Mouse (Mus musculus): Measurements from ENCODE around the gene Igf2. TPM values are rescaled to one million over a fixed set of nuclear protein-coding genes. Genes with fewer than 3 reads are reported as not detected.

Igf2 gene
- total RNA-seq, 2 experiments from 2014 or later = 78.1 to 89.2 TPM

DNA sequence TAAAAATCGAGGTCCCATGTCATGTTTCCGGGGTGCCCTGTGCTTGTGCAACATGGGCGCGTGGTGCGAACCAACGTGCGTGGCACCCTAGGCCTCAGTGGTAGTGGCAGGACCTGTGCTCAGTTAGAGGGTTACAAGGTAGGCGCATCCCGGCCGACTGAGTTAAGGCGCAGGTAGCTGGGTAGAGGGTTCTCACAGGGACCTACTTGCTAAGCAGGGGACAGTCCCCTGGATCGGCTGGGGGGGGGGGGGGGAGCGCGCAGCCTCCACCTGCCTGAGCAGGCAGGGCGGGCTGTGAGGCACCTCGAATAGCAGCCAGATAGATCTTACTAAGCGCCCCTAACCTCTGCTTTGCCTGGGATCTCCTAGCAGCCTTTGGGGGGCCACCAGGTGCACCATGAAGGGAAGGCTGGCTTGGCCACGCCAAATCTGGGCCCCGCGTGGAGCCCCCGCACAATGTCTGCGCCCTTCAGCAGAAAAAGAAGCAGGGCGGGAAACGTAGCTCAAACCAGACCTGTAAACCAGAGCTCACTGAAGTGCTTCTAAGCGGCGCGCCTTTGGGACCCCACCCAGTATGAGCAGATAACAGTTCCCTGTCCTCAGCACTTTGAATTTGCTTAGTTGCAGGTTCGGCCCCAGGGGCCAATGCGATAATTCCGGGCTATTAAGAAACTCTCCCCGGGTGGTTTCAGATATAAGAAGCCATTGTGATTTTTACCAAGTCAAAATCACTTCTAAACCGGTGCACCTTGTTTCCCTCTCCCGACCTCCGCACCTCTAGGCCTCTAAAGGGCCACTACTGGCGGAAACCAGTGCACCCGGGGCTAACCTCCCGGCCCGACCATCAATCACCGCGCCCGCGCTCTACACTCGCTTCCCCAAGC, 6.6 kb downstream of the Igf2 start:
- intact Hi-C loops (cut with DNase I) = no loop called here
- DNase-seq = peak in 1 of 2 experiments; percentile 12

DNA sequence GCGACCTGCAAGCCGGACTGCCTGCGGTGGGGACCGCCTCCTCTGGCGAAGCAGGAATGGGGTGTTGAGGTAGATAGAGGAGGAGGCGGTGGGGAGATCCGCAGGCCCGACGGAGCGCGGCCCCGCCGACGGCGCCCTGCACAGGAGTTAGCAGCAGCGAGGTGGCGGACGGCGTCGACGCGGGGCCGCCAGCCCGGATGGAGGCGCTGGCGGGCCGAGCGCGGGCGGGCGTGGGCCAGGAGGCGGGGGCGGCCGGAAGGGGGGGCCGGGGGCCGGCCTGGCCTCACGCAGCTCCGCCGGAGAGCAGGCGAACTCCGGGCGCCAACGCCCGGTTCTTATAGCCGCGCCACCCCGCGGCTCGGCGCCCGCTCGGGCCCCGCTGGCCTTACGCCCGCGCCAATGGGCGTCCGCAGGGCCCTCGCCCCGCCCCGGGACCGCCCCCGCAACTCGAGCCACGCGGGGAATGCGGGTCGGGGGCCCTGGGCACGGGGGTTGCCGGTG, 7.4 kb downstream of the Igf2 start:
- peak; percentile 31 to 35 for DNase-seq
- intact Hi-C loops (cut with DNase I) = no loop called here

DNA sequence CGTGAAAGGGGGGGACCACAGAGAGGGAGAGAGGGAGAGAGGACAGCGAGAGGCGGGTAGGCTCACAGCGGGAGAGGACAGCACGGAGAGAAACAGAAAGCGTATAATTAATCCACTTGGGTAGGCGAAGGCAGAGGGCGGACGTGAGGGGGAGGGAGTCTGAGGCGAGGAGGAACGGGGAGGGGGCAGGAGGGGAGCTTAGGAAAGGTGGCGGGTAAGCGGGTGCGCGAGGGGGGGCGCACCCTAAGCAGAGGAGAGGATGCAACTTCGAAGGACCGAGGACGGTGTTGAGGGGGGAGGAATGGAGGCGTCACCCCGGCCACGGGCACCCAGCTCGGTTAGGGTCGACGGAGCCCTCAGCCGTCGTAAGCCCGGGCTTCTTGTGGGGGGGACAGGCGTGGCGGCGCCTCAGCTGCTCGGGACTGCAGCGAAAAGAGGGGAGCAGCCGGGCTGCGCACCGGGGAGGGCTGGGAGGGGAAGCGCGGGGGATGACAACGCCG, 7.9 kb downstream of the Igf2 start:
- intact Hi-C loops (cut with DNase I) = no loop called here
- no peak for DNase-seq

DNA sequence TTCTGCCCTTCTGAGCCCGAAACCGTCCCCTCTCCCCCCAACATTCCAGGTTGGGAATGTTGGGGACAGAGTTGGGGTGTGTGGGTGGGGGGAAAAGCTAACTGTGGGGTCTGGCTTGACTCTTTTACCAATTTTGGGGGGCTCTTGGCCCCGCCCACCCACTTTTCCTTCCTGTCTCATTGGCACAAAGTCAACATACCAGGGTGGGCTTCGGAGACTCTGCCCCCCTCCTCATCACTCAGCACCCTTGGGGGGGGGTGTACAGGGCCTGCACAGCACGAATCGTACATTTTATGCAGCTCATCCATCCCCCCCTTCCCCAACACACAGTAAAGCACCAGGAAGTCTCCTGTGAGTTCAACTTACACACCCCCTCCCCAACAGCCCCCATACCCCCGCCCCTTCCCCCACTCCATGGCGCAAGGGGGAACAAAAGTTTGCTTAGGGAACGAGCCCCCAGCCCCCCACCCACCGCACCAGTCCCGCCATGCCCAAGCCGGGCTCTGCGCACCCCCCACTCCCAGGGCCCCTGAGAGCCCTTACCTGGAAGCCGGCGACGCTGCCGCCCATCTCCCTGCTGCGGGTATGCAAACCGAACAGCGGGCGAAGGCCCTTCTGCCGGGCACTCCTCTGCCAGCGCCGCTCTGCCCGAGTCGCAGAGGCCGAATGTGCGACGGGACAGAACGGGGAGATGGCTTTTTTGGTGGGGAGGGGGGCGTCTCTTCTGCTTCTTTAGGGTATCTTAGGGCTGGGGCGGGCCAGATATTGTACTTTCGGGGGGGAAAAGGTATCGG, 8.6 kb downstream of the Igf2 start:
- intact Hi-C loops (cut with DNase I) = no loop called here
- DNase-seq = no peak

DNA sequence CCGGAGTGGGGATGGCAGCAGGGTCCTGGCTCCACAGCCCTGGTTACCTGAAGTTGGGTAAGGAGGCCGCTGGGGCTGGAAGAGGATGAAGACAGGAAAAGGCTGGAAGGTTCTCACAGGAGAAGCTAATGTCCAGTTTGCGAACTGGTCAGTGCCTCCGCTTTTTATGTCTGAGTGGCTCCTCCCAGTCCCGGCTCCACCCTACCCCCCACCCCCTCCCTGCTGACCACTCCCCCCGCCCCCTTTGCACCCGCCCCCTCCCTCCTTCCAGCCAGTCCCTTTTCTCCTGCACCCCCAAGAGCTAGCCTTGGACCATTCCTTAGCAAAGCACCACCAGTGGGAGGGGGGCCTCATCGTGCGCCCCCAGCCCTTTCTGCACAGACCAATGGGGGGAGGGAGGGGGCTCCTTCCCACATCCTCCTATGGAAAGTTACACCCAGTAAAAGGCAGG, 9.2 kb downstream of the Igf2 start:
- DNase-seq = no peak

DNA sequence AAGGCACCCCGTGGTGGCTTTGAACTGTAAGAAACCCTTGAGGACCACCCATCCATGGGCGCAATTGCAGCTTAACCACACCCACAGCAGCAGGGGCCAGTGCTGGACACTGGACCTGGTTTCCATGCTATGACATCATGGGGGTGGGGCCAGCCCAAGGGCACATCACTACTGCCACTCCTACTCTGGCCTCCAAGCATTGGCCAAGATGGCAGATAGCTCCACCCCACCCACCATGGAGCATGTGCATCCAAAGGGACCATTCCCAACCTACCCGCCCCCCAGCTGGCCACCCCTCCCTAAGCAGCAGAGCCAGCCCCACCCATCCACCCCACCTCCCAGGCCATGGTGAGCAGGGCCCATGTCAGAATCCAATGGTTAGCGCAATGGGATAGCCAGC, 10.6 kb downstream of the Igf2 start:
- no peak for DNase-seq

More for the DNA sequence above, 9.2 kb downstream of the Igf2 start:
- intact Hi-C loops (cut with DNase I) = no loop called here

DNA sequence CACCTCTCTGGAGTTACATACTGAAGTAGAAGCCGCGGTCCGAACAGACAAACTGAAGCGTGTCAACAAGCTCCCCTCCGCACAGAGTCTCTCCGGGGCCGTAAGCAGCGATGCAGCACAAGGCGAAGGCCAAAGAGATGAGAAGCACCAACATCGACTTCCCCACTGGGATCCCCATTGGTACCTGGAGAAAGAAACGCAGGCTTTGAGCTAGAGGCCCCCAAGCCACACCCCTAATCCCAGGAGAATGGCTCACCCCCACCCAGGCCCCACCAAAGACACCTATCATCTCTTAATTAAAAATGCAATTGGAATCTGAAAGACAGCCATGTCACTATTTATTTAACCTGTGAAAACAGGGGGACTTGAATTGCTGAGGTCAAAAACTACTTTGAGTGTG, 11.0 kb downstream of the Igf2 start:
- intact Hi-C loops (cut with DNase I) = no loop called here
- DNase-seq = no peak

More for the DNA sequence above, 10.6 kb downstream of the Igf2 start:
- intact Hi-C loops (cut with DNase I) = no loop called here

DNA sequence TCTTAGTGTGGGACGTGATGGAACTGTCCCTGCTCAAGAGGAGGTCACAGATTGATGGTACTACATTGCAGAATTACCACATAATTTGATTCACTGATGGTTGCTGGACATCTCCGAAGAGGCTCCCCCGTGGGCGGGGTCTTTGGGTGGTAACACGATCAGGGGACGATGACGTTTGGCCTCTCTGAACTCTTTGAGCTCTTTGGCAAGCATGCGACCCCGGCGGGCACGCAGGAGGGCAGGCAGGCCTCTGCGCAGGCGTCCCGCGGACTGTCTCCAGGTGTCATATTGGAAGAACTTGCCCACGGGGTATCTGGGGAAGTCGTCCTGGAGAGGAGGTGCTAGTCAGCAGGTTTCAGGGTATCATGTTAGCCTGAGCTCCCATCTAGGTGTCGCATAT, 12.9 kb downstream of the Igf2 start:
- intact Hi-C loops (cut with DNase I) = no loop called here
- DNase-seq = no peak

DNA sequence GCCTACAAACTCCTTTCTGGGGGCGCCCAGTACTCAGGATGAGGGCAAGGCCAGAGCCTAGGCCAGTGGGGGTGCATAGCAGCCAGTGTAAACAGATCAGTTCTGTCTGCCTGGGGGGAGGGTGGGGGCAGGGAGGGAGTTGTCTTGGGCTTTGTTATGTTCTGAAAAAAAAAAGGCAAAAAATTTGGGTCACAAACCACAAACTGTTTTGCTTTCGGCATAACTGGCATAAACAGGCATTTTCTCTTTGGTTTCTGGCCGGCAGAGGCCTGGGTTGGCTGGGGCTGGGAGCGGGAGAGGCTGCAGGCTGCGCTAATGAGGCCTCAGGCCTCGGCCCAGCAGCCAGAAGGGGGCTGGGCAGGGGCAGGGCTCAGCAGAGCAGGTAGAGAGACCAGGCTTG, 19.9 kb downstream of the Igf2 start:
- no peak for DNase-seq
- intact Hi-C loops (cut with DNase I) = no loop called here

DNA sequence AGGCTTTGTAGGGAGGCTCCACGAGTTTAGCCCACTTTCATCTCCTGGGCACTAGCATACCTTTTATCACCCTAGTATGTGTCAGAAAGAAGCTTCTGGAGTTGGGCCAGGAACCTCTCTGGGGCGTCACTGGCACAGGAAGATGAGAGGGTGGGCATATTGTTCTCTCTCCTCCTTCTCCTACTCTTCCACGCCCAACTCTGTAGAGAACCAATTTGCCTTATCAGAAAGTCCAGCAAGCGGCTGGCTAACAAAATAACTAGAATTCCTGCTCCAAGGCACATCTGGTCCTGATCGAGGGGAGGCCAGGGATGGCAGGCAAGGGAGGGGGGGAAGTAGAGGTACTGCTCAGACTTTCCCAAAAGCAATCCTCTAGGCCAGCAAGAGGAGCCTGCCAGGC, 21.6 kb downstream of the Igf2 start:
- intact Hi-C loops (cut with DNase I) = no loop called here
- no peak for DNase-seq

DNA sequence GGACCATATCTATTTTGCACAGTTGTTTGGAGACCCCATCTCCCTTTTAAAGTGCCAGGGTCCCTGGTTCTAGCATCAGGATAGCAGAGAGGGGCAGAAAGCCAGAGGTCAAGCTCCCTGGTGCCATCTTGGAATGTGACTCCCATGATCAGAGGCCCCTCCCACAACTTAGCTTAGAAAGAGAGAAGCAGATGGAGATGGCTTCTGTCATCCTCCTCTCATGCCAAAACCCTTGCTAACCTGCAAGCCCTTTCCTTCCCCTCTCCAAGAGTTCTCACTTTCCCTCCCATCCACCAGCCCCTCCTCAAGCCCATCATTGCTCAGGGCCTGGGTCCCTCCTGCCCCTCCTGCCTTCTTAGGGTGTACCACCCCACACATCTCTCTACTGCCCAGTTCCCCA, 30.4 kb downstream of the Igf2 start:
- no peak for DNase-seq
- intact Hi-C loops (cut with DNase I) = no loop called here

DNA sequence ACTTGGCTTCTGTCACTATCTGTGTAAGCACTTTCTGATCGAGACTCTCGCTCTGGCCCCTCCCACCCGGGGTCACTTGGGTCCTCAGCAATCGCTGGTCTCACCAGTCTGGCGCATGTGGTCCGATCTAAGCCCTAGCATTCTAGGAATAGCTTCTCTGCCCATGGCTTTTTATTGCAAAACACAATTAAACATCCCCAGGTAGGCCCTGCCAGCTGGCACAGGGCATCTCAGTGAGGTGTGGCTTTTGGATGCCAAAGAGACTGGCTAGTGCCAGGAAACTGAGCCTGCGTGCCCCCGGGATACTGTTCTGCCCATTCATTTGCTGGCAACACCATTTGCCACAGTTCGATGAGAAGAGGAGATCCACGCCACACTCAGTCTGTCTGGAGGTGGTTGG, 35.9 kb downstream of the Igf2 start:
- no peak for DNase-seq
- intact Hi-C loops (cut with DNase I) = no loop called here

DNA sequence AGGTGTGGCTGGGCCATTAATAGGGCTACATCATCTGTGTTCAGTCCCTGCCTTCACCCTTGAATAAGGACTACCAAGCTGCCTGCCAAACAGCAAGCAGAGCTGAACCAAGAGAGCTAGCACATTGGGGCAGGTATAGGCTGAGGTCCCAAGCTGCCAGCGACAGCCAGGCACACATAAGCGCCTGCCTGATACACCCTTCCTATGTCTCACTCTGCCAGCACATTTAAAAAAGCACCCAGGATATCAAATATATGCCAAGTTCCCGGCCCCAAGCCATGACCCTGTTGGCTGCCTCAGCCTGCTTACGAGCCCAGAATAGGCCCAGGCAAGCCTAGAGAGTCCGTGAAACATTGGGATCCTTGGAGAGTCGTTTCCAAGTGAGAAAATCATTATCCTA, 36.8 kb downstream of the Igf2 start:
- DNase-seq = no peak

DNA sequence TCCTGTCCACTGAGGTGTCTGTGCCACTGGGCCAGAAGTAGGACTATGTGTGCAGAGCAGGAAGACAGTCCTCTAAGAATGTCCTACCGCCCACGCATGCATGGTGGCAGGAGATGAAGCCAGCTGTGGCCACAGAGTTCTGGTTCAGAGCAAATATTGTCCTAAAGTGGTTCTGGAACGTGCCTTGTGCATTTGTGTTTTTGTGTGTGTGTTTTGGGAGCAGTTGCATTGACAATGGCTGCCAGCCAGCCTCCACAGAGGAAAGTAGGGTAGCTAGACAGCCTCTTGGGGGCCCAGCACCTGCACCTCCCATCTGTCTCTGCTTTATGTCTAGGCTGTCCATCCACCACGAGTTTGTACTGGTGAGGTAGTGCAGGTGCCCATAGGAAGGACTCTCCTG, 44.4 kb downstream of the Igf2 start:
- DNase-seq = no peak

More for the DNA sequence above, 36.8 kb downstream of the Igf2 start:
- intact Hi-C loops (cut with DNase I) = no loop called here

DNA sequence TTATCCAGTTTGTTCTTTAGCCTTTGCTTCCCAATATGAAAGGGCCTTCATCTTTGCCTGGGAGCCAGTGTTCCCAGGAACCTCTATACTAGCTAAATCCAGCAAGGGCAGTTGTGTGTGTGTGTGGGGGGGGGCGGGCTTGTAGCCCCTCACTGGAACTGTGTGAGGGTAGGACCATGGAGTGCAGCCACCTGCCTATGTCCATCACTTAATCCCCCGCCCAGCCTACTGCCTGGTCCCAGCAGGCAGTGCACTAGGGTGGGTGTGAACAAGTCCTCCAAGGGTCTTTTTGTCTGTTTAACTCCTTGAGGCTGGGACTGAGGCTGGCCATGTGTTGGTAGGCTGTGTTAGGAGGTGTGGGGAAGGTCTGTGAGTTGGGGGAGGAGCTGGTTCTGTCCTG, 53.5 kb downstream of the Igf2 start:
- DNase-seq = no peak
- intact Hi-C loops (cut with DNase I) = no loop called here

More for the DNA sequence above, 44.4 kb downstream of the Igf2 start:
- intact Hi-C loops (cut with DNase I) = no loop called here

DNA sequence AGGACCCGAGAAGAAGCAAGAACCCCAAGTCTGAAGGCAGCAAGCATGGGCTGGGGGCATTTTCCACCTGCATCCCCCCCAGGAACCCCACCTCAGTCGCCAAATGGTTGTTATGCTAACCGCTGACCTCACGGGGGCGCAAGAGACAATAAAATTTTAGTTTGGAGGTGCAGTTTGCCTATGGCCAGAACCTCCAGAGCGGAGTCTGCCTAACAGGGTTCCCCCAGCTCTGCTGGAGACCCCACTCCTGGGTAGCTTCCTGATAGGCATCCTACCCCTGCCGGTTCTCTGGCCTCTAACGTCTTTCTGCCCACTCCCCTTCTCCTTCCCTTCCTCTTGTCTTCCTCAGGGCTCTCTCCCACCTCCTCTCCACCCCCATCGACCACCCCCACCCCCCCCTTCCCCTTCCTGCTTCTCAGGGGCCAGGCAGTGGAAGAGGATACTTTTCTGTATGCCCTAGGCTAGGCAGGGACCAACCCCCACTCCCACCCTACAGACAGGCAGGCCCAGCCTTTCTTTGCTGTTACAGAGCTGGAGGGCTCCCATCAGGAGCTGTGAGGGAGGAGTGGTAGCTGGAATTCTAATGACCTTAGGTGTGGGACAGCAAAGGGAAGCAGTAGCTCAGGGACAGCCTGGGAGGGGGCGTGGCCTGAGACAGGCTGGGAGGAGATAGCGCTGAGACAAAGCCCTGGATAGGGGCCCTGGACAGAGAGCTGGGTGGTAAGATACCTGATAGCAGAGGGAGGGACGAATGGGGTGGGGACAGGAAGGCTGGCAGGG, 55.8 kb downstream of the Igf2 start:
- DNase-seq = peak; percentile 66 to 75
- intact Hi-C loops (cut with DNase I) = loop anchor here (1.0 kb wide), 1 partner anchor 61 kb away; no protein-coding TSS in a partner anchor

DNA sequence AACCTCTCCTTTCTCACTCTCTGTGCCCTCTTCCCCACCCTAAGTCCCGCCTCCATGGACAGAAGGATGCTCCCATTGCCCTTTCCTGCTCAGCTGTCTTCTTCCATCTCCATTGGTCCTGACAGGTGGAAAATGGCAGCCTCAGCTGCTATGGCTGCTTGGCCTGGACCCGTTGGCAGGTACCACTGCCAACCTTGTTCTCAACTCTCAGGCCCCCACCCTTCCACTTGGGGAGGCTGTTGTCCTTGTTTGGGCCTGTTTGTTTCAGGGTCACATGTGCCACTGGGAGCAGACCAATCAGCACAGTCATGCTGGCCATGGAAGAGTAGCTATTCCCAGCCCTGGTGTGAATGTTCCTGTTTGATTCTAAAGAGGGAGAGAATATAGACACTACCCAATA, 65.7 kb downstream of the Igf2 start:
- intact Hi-C loops (cut with DNase I) = no loop called here
- DNase-seq = no peak

Data from heart, postnatal 36 days (tissue).